Mouse (Mus musculus): ENCODE data around the gene Ppil3.

Ppil3 gene

DNA sequence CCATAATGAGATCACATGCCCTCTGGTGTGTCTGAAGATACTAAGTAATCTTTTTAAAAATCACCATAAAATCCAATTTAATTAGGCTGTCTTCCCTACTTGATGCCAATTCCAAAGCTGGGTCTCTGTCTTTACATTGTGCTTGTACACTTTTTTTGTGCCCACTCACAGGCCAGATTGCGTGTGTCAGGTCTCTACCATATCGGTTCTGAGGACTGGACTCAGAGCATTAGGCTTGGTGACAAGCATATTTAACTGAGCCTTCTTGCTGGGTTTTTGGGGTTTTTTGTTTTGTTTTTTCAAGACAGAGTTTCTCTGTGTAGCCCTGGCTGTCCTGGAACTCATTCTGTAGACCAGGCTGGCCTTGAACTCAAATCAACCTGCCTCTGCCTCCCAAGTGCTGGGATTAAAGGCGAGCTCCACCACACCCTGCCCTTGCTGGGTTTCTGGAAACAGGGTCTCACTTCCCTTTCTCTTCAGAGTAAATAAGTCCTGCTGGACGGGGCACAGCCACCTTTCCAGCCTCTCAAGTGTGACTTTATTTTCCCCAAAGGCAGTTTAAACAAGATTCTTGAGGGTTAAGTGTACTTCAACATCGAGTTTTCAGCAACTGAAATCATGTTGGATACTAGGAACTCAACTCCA, 35.6 kb downstream of the Ppil3 start:
- DNase-seq (ENCODE audit: low spot score in 2 of 2) = no peak

GRCm38 (mm10) chr1:58408141-58408540, 37.1 kb downstream of the Ppil3 start:
- DNase-seq (ENCODE audit: low spot score in 2 of 2) = no peak

GRCm38 (mm10) chr1:58407321-58407720, 38.0 kb downstream of the Ppil3 start:
- DNase-seq (ENCODE audit: low spot score in 2 of 2) = no peak

GRCm38 (mm10) chr1:58403745-58404144, 41.5 kb downstream of the Ppil3 start:
- DNase-seq (ENCODE audit: low spot score in 2 of 2) = no peak

- no peak for DNase-seq (ENCODE audit: low spot score in 2 of 2)
Observed at GRCm38 (mm10) chr1:58401396-58401795, 43.9 kb downstream of the Ppil3 start.

DNA sequence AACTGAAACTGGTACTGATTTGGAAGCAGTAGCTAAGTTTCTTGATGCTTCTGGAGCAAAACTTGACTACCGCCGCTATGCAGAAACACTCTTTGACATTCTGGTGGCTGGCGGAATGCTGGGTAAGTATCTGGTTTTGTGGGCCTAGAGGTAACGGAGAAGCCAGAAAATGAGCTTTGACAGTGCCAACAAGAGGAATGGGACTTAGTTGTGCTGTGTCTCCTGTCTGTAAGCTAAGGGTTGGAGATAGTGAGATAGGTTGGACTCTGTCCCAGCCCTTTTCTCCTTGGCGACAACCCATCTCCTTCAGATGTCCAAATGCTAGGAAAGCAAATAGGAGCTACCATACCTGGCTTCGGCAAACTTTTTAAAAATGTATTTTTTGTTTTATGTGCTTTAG, 47.6 kb downstream of the Ppil3 start:
- no peak for DNase-seq (ENCODE audit: low spot score in 2 of 2)

- DNase-seq (ENCODE audit: low spot score in 2 of 2) = no peak
Observed at GRCm38 (mm10) chr1:58396179-58396578, 49.1 kb downstream of the Ppil3 start.

GRCm38 (mm10) chr1:58395341-58395740, 49.9 kb downstream of the Ppil3 start:
- DNase-seq (ENCODE audit: low spot score in 2 of 2) = no peak

GRCm38 (mm10) chr1:58393284-58394195, 51.7 kb downstream of the Ppil3 start:
- DNase-seq (ENCODE audit: low spot score in 2 of 2) = peak; percentile 47 to 58

DNA sequence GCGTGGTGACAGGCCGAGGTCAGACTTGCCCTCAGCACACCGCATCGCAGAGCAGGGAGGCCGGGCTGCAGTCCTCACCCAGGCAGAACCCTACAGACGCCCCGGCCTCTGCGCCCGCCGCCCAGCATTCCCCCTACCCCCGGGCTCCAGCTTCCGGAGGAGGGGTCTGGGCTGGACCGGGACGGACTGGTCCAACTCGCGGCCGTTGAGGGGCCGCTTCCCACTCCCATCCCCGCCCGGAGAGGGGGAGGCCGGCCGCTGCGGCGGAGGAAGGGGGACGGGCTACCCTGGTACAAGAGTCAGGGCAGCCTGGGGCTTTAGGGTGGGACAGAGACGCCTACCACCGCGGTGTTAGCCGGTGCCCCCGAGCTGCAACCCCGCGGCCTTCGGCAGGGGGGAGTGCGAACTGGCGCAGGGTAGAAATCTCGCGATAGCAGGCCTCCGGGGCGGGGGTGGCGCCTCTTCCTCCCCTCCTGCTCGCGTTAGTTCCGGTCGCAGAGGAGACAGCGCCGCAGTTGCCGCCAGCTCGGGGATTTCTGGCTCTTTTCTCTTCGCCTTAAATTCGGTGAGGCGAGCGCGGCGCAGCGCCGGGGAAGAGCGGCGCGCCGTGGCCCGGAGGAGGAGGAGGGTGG, 52.5 kb downstream of the Ppil3 start, which contains the start of gene Bzw1:
TSS of gene Bzw1 (plus strand) at position 247 of the 632 bp plus-strand sequence.
- DNase-seq (ENCODE audit: low spot score in 2 of 2) = peak; percentile 92 to 94

DNA sequence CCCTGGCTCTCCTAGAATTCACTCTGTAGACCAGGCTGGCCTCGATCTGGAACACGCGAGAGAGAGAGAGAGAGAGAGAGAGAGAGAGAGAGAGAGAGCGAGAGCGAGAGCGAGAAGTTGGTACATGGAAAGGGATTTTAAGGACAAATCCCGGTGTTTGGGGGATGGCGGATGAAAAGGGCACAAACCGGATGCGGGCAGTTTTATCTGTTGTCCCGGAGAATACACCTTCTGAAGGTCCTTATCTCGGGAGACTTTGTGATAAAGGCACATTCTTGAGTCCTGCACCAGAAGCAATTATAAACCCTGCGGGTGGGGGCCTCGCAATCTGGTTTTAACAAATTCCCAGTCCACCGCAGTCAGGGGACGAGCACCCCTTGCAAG, 53.0 kb downstream of the Ppil3 start:
- DNase-seq (ENCODE audit: low spot score in 2 of 2) = no peak

GRCm38 (mm10) chr1:58391421-58392267, 53.6 kb downstream of the Ppil3 start:
- DNase-seq (ENCODE audit: low spot score in 2 of 2) = no peak

- no peak for DNase-seq (ENCODE audit: low spot score in 2 of 2)
Observed at GRCm38 (mm10) chr1:58382586-58383281, 62.6 kb downstream of the Ppil3 start.
